Mouse (Mus musculus) heart, embryonic 10.5 days (tissue): Measurements from ENCODE around the gene Numa1. TPM values are rescaled to one million over a fixed set of nuclear protein-coding genes. Genes with fewer than 3 reads are reported as not detected.
"Not testable (repeated sequence)": the region's sequence is repeated elsewhere in the genome, so short reads cannot be mapped to it uniquely, and the experiment has no call there.

ENCODE experiments used
- DNase-seq: peaks from one replicate; pipeline ENCODE4 v3.0.0-alpha.2; 2017; ENCODE audit warnings: low spot score
- H3K27ac ChIP-seq: fragments of 300-500 bp; sonication (generic); 2 replicates; pipeline ENCODE4 v1.5.1; 2016; ENCODE audit warnings: mild to moderate bottlenecking
- H3K27me3 ChIP-seq: fragments of 300-500 bp; sonication (generic); 2 replicates; pipeline ENCODE4 v1.6.1; 2016; ENCODE audit warnings: mild to moderate bottlenecking; ENCODE audit not compliant: poor library complexity, insufficient read depth, severe bottlenecking
- H3K36me3 ChIP-seq: fragments of 300-500 bp; sonication (generic); 2 replicates; pipeline ENCODE4 v1.6.1; 2016; ENCODE audit warnings: mild to moderate bottlenecking, moderate library complexity
- H3K4me1 ChIP-seq: fragments of 300-500 bp; sonication (generic); 2 replicates; pipeline ENCODE4 v1.6.1; 2016; ENCODE audit warnings: mild to moderate bottlenecking
- H3K4me3 ChIP-seq: fragments of 300-500 bp; sonication (generic); 2 replicates; pipeline ENCODE4 v1.5.1; 2016; ENCODE audit warnings: mild to moderate bottlenecking, moderate library complexity
- H3K9me3 ChIP-seq: fragments of 300-500 bp; sonication (generic); 2 replicates; pipeline ENCODE4 v1.6.1; 2016; ENCODE audit warnings: mild to moderate bottlenecking, moderate library complexity
- WGBS: fragments of 180-500 bp; shearing (Covaris S2); methylation state at CpG from one replicate; pipeline ENCODE4 v1.1.7; 2016; 5-methylcytosine and 5-hydroxymethylcytosine counted together
- polyA plus RNA-seq: library from polyadenylated mRNA; unstranded; fragments of >200 nt; fragmentation: Nextera tagmentation; extraction: Ambion mirVana; gene quantifications from 2 replicates; pipeline ENCODE4 v1.2.1, GENCODE M21; 2016

Numa1 gene
- polyA plus RNA-seq, 1 experiment from 2014 or later = 59.5 TPM

- no peak for DNase-seq
- Histone ChIP-seq H3K4me3 (no peak overlapping the region), H3K9me3 (no peaks in the 10 kb centered on the region), H3K27me3 (no peaks in the 10 kb centered on the region), H3K36me3 (peaks cover 42% of the 10 kb centered on the region), H3K4me1 (peaks cover 30% of the 10 kb centered on the region), H3K27ac (0 out of 2 replicates have a peak overlapping the region, but pooled peaks have one; percentile 19)
- 69% methylated on average over 4 of the region's 4 CpGs for WGBS
These were observed 25.5 kb upstream of the Numa1 start for GRCm38 (mm10) chr7:101908367-101908766.

- Histone ChIP-seq H3K9me3 (no peaks in the 10 kb centered on the region), H3K27me3 (no peaks in the 10 kb centered on the region), H3K27ac (no peak overlapping the region), H3K4me3 (no peak overlapping the region), H3K36me3 (peaks cover 56% of the 10 kb centered on the region), H3K4me1 (peaks cover 26% of the 10 kb centered on the region)
- DNase-seq = no peak
- 84% methylated on average over 4 of the region's 4 CpGs for WGBS
These were observed 23.8 kb upstream of the Numa1 start for GRCm38 (mm10) chr7:101910138-101910537.

DNA sequence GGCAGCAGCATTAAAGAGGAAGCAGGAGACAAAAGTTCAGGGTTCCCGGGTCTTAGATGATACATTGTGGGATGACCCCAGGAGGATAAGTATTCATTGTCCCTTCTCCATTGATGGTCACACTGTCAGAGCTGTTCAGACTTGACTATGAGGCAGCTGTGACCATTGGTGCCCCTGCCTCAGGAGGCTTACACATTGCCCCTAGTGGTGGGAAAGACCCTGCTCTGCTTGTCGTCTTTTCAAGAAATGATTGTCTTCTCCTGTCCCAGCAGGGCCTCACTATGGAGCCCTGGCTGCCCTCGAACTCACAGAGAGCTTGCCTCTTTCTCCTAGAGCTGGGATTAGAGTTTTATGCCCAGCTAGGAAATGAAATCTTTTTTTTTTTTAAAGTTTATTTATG lies 21.9 kb upstream of the Numa1 start:
- Histone ChIP-seq H3K4me3 (no peak overlapping the region), H3K27me3 (no peaks in the 10 kb centered on the region), H3K4me1 (peaks cover 17% of the 10 kb centered on the region), H3K36me3 (peaks cover 58% of the 10 kb centered on the region), H3K9me3 (no peaks in the 10 kb centered on the region), H3K27ac (no peak overlapping the region)
- DNase-seq = no peak
- WGBS = 66% methylated on average over 3 of the region's 3 CpGs

DNA sequence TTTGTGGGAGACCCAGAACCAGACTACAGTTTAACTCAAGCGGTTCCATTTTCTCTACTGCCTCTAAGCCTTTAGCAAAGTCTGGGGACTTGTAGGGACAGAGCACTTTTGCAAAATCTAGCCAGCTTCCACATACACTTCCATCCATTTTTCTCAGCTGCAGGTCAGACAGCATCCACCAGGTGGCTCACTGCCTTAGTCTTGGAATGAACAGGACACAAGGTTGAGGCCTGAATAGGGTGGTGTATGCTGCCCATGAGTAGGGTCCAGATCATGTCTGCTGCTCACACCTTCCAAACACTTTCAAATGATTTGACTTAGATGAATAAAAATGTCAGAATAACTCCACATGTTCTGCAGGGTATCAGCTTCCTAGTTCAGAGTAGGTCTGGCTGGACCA lies 15.8 kb upstream of the Numa1 start:
- Histone ChIP-seq H3K9me3 (no peaks in the 10 kb centered on the region), H3K4me3 (no peak overlapping the region), H3K4me1 (no peaks in the 10 kb centered on the region), H3K27ac (no peak overlapping the region), H3K36me3 (peaks cover 19% of the 10 kb centered on the region), H3K27me3 (no peaks in the 10 kb centered on the region)
- WGBS = 13% methylated on average over 1 of the region's 1 CpGs
- DNase-seq = peak; percentile 83

DNA sequence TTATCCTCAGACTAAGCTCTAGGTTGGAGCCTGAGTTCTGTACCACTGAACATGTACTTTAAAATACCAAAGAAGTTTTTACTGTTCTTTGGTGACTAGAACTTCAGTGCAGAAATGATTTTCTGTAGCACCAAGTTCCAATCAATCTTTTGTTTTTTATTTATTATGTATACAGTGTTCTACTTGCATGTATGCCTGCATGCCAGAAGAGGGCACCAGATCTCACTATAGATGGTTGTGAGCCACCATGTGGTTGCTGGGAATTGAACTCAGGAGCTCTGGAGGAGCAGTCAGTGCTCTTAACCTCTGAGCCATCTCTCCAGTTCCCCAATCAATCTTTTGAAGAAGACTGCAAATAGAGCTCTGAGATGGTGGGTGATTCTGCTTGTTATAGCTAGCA lies 8.0 kb upstream of the Numa1 start:
- H3K9me3 ChIP-seq, H3K36me3 ChIP-seq, H3K27ac ChIP-seq, H3K4me3 ChIP-seq, H3K4me1 ChIP-seq, DNase-seq, H3K27me3 ChIP-seq: not testable (repeated sequence)

- Histone ChIP-seq H3K27me3 (no peaks in the 10 kb centered on the region), H3K27ac (no peak overlapping the region), H3K4me1 (no peaks in the 10 kb centered on the region), H3K9me3 (no peaks in the 10 kb centered on the region), H3K36me3 (no peaks in the 10 kb centered on the region), H3K4me3 (no peak overlapping the region)
- no peak for DNase-seq
- WGBS = 80% methylated on average over 3 of the region's 3 CpGs
These were observed 5.8 kb upstream of the Numa1 start for GRCm38 (mm10) chr7:101928093-101928492.

DNA sequence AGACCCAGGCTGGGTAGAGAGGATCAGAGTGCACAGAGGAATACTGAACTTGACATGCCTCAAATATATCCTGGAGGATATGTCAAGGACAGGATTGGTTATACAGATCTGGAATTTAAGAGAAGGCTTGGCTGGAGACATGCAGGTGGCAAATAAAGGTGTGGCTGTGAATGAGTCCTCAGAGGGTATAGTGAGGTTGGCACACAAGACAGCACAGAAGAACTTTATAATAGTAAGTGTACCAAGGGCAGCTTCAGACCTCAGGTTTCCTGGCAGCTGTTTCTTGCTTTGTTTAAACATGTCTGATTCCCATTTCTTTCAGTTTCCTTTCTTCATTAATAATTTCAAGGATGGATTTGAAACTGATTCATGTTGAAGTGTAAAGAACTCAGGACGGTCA lies 1.4 kb upstream of the Numa1 start:
- Histone ChIP-seq H3K27me3 (no peaks in the 10 kb centered on the region), H3K27ac (no peak overlapping the region), H3K4me3 (peak overlapping the region; percentile 87; the same call in 1 of the 2 replicates), H3K36me3 (no peaks in the 10 kb centered on the region), H3K4me1 (no peaks in the 10 kb centered on the region), H3K9me3 (no peaks in the 10 kb centered on the region)
- 88% methylated on average over 1 of the region's 1 CpGs for WGBS
- DNase-seq = no peak

- H3K36me3 ChIP-seq = 0 out of 2 replicates have a peak, but pooled peaks cover 1% of the 10 kb centered on the region
- H3K27ac ChIP-seq = peak overlapping the region; percentile 94
- no peaks in the 10 kb centered on the region for H3K27me3 ChIP-seq
- H3K4me3 ChIP-seq = peak overlapping the region; percentile 87
- no peaks in the 10 kb centered on the region for H3K9me3 ChIP-seq
- 6% methylated on average over 15 of the region's 15 CpGs for WGBS
- H3K4me1 ChIP-seq = no peaks in the 10 kb centered on the region
- DNase-seq = peak; percentile 77
These were observed 611 bp upstream of the Numa1 start for GRCm38 (mm10) chr7:101933300-101933699.

DNA sequence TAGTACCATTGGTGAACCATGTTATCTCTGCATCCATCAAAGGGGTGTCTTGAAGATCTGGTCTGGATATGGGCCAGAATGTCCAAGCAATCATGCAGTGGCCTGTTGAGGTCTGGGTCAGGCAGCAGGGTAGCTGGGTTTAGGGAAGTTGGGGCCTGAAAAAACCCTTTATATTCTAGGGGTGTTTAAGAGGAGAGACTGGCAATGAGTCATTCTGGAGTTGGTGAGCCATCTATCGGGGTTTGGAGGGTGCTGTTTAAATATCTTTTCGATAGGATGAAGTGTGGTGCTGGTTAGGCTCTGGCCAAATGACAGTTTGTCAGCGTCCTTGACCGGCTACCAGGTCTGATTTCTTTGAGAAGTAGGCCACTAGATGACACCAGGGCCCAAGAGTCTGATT lies 2.0 kb downstream of the Numa1 start:
- Histone ChIP-seq H3K36me3 (peaks cover 10% of the 10 kb centered on the region), H3K27ac (no peak overlapping the region), H3K27me3 (no peaks in the 10 kb centered on the region), H3K4me1 (no peaks in the 10 kb centered on the region), H3K4me3 (no peak overlapping the region), H3K9me3 (no peaks in the 10 kb centered on the region)
- no peak for DNase-seq
- 92% methylated on average over 4 of the region's 4 CpGs for WGBS

- Histone ChIP-seq H3K27ac (no peak overlapping the region), H3K36me3 (peaks cover 10% of the 10 kb centered on the region), H3K4me3 (no peak overlapping the region), H3K9me3 (no peaks in the 10 kb centered on the region), H3K27me3 (no peaks in the 10 kb centered on the region), H3K4me1 (no peaks in the 10 kb centered on the region)
- no peak for DNase-seq
- WGBS = 92% methylated on average over 4 of the region's 4 CpGs
These were observed 3.1 kb downstream of the Numa1 start for GRCm38 (mm10) chr7:101936996-101937395.

GRCm38 (mm10) chr7:101937569-101937968 lies 3.7 kb downstream of the Numa1 start:
- Histone ChIP-seq H3K4me3 (no peak overlapping the region), H3K9me3 (no peaks in the 10 kb centered on the region), H3K36me3 (peaks cover 10% of the 10 kb centered on the region), H3K27me3 (no peaks in the 10 kb centered on the region), H3K4me1 (no peaks in the 10 kb centered on the region), H3K27ac (no peak overlapping the region)
- DNase-seq = no peak
- WGBS = 95% methylated on average over 4 of the region's 4 CpGs

DNA sequence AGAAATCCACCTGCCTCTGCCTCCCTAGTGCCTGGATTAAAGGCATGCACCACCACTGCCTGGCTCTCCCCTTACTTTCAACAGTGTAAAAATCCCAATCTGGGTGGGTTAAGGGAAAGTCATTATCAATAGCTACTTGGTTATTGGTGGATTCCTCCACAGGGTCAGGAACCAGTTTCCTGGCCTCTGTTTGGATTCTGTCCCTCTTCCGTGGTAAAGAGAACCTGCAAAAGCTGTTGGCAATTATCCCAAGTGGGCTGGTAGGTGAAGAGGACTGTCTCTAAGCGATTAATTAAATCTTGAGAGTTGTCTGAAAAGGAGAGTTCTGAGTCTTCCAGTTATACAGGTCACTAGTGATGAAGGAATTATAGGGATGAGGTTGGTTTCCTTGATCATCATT lies 4.4 kb downstream of the Numa1 start:
- H3K27me3 ChIP-seq = no peaks in the 10 kb centered on the region
- no peaks in the 10 kb centered on the region for H3K4me1 ChIP-seq
- H3K4me3 ChIP-seq = no peak overlapping the region
- H3K9me3 ChIP-seq = no peaks in the 10 kb centered on the region
- 95% methylated on average over 2 of the region's 2 CpGs for WGBS
- H3K36me3 ChIP-seq = peaks cover 10% of the 10 kb centered on the region
- no peak overlapping the region for H3K27ac ChIP-seq
- no peak for DNase-seq

DNA sequence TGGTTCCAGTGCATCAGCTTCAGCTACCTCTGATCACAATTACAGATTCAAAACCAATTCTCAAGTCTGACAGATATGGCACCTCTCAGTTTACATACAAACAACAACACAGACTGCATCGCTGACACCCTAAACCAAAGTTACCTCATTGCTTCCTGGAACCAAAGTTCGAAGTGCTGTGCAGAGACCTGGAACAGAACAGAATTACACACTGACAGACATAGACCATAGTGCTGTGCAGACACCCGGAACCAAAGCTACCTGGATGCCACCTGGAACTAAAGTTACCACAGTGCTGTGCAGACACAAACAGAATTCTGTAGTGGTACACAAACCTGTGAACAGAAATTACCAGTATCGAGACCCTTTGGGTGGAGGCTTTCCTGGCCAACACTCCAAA lies 5.8 kb downstream of the Numa1 start:
- Histone ChIP-seq H3K9me3 (no peaks in the 10 kb centered on the region), H3K4me3 (no peak overlapping the region), H3K4me1 (no peaks in the 10 kb centered on the region), H3K36me3 (peaks cover 10% of the 10 kb centered on the region), H3K27ac (no peak overlapping the region), H3K27me3 (no peaks in the 10 kb centered on the region)
- 92% methylated on average over 4 of the region's 4 CpGs for WGBS
- no peak for DNase-seq

GRCm38 (mm10) chr7:101949008-101949407 lies 15.1 kb downstream of the Numa1 start:
- H3K27me3 ChIP-seq, H3K4me1 ChIP-seq, H3K9me3 ChIP-seq, H3K36me3 ChIP-seq, H3K4me3 ChIP-seq, H3K27ac ChIP-seq: not testable (repeated sequence)
- peak; percentile 42 for DNase-seq
- 93% methylated on average over 5 of the region's 5 CpGs for WGBS
